Mouse (Mus musculus): Measurements from ENCODE around the gene Itpr1.

The Itpr1 gene

GRCm38 (mm10) chr6:108432836-108433235 is 219.9 kb downstream of the Itpr1 start:
- in situ Hi-C loops (cut with MseI, MboI), result no loop called here

GRCm38 (mm10) chr6:108434816-108435215 is 221.9 kb downstream of the Itpr1 start:
- in situ Hi-C loops (cut with MseI, MboI), result no loop called here

- in situ Hi-C loops (cut with MseI, MboI), result no loop called here
These were observed 222.6 kb downstream of the Itpr1 start for GRCm38 (mm10) chr6:108435467-108435866.

- in situ Hi-C loops (cut with MseI, MboI), result no loop called here
These were observed 223.7 kb downstream of the Itpr1 start for GRCm38 (mm10) chr6:108436608-108437007.

- in situ Hi-C loops (cut with MseI, MboI), result no loop called here
These were observed 228.4 kb downstream of the Itpr1 start for GRCm38 (mm10) chr6:108441290-108441689.

GRCm38 (mm10) chr6:108442291-108442690 is 229.4 kb downstream of the Itpr1 start:
- in situ Hi-C loops (cut with MseI, MboI), result no loop called here

- in situ Hi-C loops (cut with MseI, MboI), result no loop called here
These were observed 231.5 kb downstream of the Itpr1 start for GRCm38 (mm10) chr6:108444435-108444834.

GRCm38 (mm10) chr6:108445006-108445405 is 232.1 kb downstream of the Itpr1 start:
- in situ Hi-C loops (cut with MseI, MboI), result no loop called here

GRCm38 (mm10) chr6:108446766-108447165 is 233.9 kb downstream of the Itpr1 start:
- in situ Hi-C loops (cut with MseI, MboI), result no loop called here

GRCm38 (mm10) chr6:108447179-108447845 is 234.4 kb downstream of the Itpr1 start:
- in situ Hi-C loops (cut with MseI, MboI), result no loop called here

GRCm38 (mm10) chr6:108448016-108448735 is 235.3 kb downstream of the Itpr1 start:
- in situ Hi-C loops (cut with MseI, MboI), result no loop called here

GRCm38 (mm10) chr6:108448864-108449263 is 236.0 kb downstream of the Itpr1 start:
- in situ Hi-C loops (cut with MseI, MboI), result no loop called here

GRCm38 (mm10) chr6:108451536-108451935 is 238.6 kb downstream of the Itpr1 start:
- in situ Hi-C loops (cut with MseI, MboI), result no loop called here

- in situ Hi-C loops (cut with MseI, MboI), result no loop called here
These were observed 240.7 kb downstream of the Itpr1 start for GRCm38 (mm10) chr6:108453618-108454017.

GRCm38 (mm10) chr6:108454061-108454891 is 241.4 kb downstream of the Itpr1 start:
- in situ Hi-C loops (cut with MseI, MboI), result no loop called here

- in situ Hi-C loops (cut with MseI, MboI), result no loop called here
These were observed 242.3 kb downstream of the Itpr1 start for GRCm38 (mm10) chr6:108454979-108455836.

GRCm38 (mm10) chr6:108456231-108457062 is 243.6 kb downstream of the Itpr1 start:
- in situ Hi-C loops (cut with MseI, MboI), result no loop called here

GRCm38 (mm10) chr6:108457063-108457405 is 244.1 kb downstream of the Itpr1 start:
- in situ Hi-C loops (cut with MseI, MboI), result no loop called here

- in situ Hi-C loops (cut with MseI, MboI), result no loop called here
These were observed 244.8 kb downstream of the Itpr1 start for GRCm38 (mm10) chr6:108457516-108458181.

GRCm38 (mm10) chr6:108458182-108458571 is 245.3 kb downstream of the Itpr1 start:
- in situ Hi-C loops (cut with MseI, MboI), result no loop called here

Measured in mouse trophoblast stem cell (cell line).